ENCODE assay signal across 8 mouse cellular contexts in the genomic region with DNA sequence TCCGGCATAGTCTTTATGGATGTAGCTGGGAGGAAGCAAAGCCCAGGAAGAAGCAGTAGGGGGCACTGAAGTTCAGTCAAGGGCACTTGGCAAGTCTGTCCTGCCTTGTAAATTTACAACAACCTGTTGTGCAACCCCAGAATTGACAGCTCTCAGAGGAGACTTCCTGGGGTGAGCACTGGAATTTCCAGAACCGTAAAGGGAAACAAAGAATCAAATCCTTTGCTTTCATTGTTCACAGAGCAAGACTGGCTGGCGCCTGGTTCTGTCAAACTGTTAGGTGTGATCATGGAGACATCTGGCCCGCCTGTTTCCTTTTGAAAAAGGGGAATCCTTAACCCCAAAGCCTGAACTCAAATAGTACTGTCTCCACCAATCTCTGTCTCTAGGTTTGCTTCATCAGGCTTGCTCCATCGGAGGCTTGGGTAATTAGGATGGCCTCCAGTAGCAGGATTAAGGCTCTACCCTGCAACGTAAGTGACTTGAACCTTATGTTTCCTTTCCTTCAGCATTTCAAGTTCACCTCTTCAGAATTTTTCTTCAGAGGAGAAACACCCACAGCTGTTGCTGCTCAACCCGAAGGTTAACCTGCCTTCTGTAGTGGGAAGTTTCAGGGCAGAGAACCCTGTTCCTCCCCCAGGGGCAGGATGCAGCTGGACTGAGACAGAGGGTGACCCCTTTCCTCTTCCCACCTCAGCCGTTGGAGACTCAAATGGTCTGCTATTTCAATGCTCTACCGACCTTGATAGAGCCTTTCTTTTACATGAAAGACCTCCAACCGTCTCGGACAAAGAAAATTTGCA. TPM values are rescaled to one million over a fixed set of nuclear protein-coding genes. Genes with fewer than 3 reads are reported as not detected.
A peak's percentile ranks its signal among the peaks of the same experiment; 100 is the strongest.
DNase-seq lines count a peak whose midpoint lies in the region; ATAC-seq and TF ChIP-seq lines count a peak whose summit lies in the region.

No protein-coding gene starts in this region.

- ATAC-seq in CD4-positive, CD25-positive, alpha-beta regulatory T cell, adult 4 months: peak; percentile 89
- ATAC-seq in intestine, embryonic 16.5 days: peak; percentile 87
- ATAC-seq in lung, embryonic 14.5 days (ENCODE audit: insufficient read depth): peak; percentile 62

- H3K4me2 ChIP-seq in intestine, embryonic 16.5 days (ENCODE audit: low read depth, low read length): 0 out of 2 replicates have a peak overlapping the region, but pooled peaks have one; percentile 9
- no peak overlapping the region for H3K4me2 ChIP-seq in lung, embryonic 14.5 days

- H3K27me3 ChIP-seq in intestine, embryonic 16.5 days (replicated peaks; ENCODE audit: control insufficient read depth, insufficient read depth, low read length): no peaks in the 10 kb centered on the region
- H3K27me3 ChIP-seq in lung, embryonic 14.5 days (ENCODE audit: insufficient read depth, low read length): no peaks in the 10 kb centered on the region

- peak overlapping the region; percentile 14; the same call in 1 of the 2 replicates for H3K27ac ChIP-seq in intestine, embryonic 16.5 days (ENCODE audit: low read length)
- peak overlapping the region; percentile 42 for H3K27ac ChIP-seq in lung, embryonic 14.5 days (ENCODE audit: low read depth)

- no peaks in the 10 kb centered on the region for H3K36me3 ChIP-seq in intestine, embryonic 16.5 days (ENCODE audit: control insufficient read depth, insufficient read depth, low read length)
- no peaks in the 10 kb centered on the region for H3K36me3 ChIP-seq in lung, embryonic 14.5 days (ENCODE audit: insufficient read depth)

- WGBS in intestine, embryonic 16.5 days: 39% methylated on average over 11 of the region's 11 CpGs
- 18% methylated on average over 11 of the region's 11 CpGs for WGBS in lung, embryonic 14.5 days

- H3K9me3 ChIP-seq in intestine, embryonic 16.5 days (ENCODE audit: control insufficient read depth, low read length): no peaks in the 10 kb centered on the region
- H3K9me3 ChIP-seq in lung, embryonic 14.5 days (ENCODE audit: low read depth, low read length): no peaks in the 10 kb centered on the region

- peak; percentile 52 for TF ChIP-seq CTCF in lung, embryonic 14.5 days (IDR thresholded peaks at IDR 0.05; ENCODE audit: low read depth)

- DNase-seq in 3134 (ENCODE audit: extremely low read depth, insufficient read length, low spot score): peak; percentile 16
- peak; percentile 23 for DNase-seq in embryo, embryonic 11 days
- DNase-seq in lung, embryonic 14.5 days: peak; percentile 77
- DNase-seq in thymus, postnatal 10 days (ENCODE audit: low spot score in 2 of 2): peak; percentile 40 to 56
- no peak for DNase-seq in frontal cortex, postnatal 36 days (ENCODE audit: low spot score in 2 of 2)
- no peak for DNase-seq in right cerebral cortex, postnatal 4 days

- H3K4me3 ChIP-seq in intestine, embryonic 16.5 days (ENCODE audit: low read length): no peak overlapping the region
- H3K4me3 ChIP-seq in lung, embryonic 14.5 days (ENCODE audit: low read depth, low read length): no peak overlapping the region

- H3K4me1 ChIP-seq in intestine, embryonic 16.5 days (ENCODE audit: control insufficient read depth, insufficient read depth, low read length): peaks cover 4% of the 10 kb centered on the region
- no peaks in the 10 kb centered on the region; the same call in 1 of the 2 replicates for H3K4me1 ChIP-seq in lung, embryonic 14.5 days (ENCODE audit: insufficient read depth)

- H3K9ac ChIP-seq in intestine, embryonic 16.5 days (ENCODE audit: low read depth, low read length): no peak overlapping the region
- H3K9ac ChIP-seq in lung, embryonic 14.5 days: no peak overlapping the region

RNA-seq across cellular contexts. Expression of gene Tnfsf10, which starts 46.5 kb away (rescaled TPM):
- polyA plus RNA-seq in CD4-positive, CD25-positive, alpha-beta regulatory T cell, adult 4 months (2017; shearing (Covaris generic)): 10 to 100 TPM; 18.8 to 20.0 TPM
- polyA plus RNA-seq in intestine, embryonic 16.5 days (2015; fragmentation: Nextera tagmentation; extraction: Ambion mirVana): 0.76 and 1.1 TPM in 2 replicates
- 1.6 and 2.1 TPM in 2 replicates for polyA plus RNA-seq in lung, embryonic 14.5 days (2014; fragmentation: Nextera tagmentation; extraction: Ambion mirVana)

Comparison
In these comparisons a context has a peak if more than half of its experiments do, and no peak if none do; other contexts are left out.
1. DNase-seq: peak in 3134 (single experiment), embryo, embryonic 11 days (single experiment), lung, embryonic 14.5 days (single experiment) and thymus, postnatal 10 days (2 of 2); none in frontal cortex, postnatal 36 days (0 of 2) and right cerebral cortex, postnatal 4 days (single experiment).
2. Peak in every context shown above with its lines, with median percentiles within 50 percentile points of each other: ATAC-seq.